Mouse (Mus musculus) thymus, adult 2 months (tissue): ENCODE results near the gene Samd11. TPM values are rescaled to one million over a fixed set of nuclear protein-coding genes. Genes with fewer than 3 reads are reported as not detected.
A peak's percentile ranks its signal among the peaks of the same experiment; 100 is the strongest.

Source experiments
- DNase-seq: peaks from one replicate; pipeline ENCODE4 v3.0.0; 2021
- H3K27ac ChIP-seq: fragments of 200-500 bp; 2 replicates; pipeline ENCODE4 v1.5.1; 2012; ENCODE audit warnings: low read length, control low read depth; ENCODE audit not compliant: control insufficient read depth, insufficient read depth
- H3K27me3 ChIP-seq: fragments of 200-500 bp; 2 replicates; pipeline ENCODE4 v1.6.1; 2012; ENCODE audit warnings: mild to moderate bottlenecking, low read length, moderate library complexity, mixed read lengths; ENCODE audit not compliant: control insufficient read depth, insufficient read depth
- H3K36me3 ChIP-seq: fragments of 200-500 bp; 2 replicates; pipeline ENCODE4 v1.6.1; 2012; ENCODE audit warnings: mild to moderate bottlenecking, low read length, moderate library complexity; ENCODE audit not compliant: control insufficient read depth, insufficient read depth
- H3K4me1 ChIP-seq: fragments of 200-500 bp; replicated peaks from 2 replicates; pipeline ENCODE4 v1.6.1; 2012; ENCODE audit warnings: low read length; ENCODE audit not compliant: control insufficient read depth, insufficient read depth
- H3K4me3 ChIP-seq: fragments of 200-500 bp; 2 replicates; pipeline ENCODE4 v1.5.1; 2012; ENCODE audit warnings: mild to moderate bottlenecking, low read length, control low read depth, moderate library complexity; ENCODE audit not compliant: control insufficient read depth, insufficient read depth
- CTCF ChIP-seq: fragments of 200-500 bp; IDR thresholded peaks from 2 replicates; pipeline ENCODE4 v1.5.1; 2012; ENCODE audit warnings: mild to moderate bottlenecking, control low read depth, low read length, moderate library complexity, borderline replicate concordance; ENCODE audit not compliant: control insufficient read depth, poor library complexity, insufficient read depth; ENCODE audit errors: extremely low read depth
- POLR2A ChIP-seq: fragments of 200-500 bp; IDR thresholded peaks from 2 replicates; pipeline ENCODE4 v1.6.1; 2012; ENCODE audit warnings: mild to moderate bottlenecking, low read length, control low read depth, moderate library complexity; ENCODE audit not compliant: control insufficient read depth, poor library complexity, insufficient read depth; ENCODE audit errors: extremely low read depth
- WGBS: fragments of 180-500 bp; shearing (Covaris S2); methylation state at CpG from one replicate; pipeline ENCODE4 v1.1.7; 2018; 5-methylcytosine and 5-hydroxymethylcytosine counted together
- polyA plus RNA-seq: library from polyadenylated mRNA; depleted of rRNA; stranded (reverse); fragments of >200 nt; gene quantifications from 2 replicates; pipeline ENCODE4 v1.2.3, GENCODE M21; 2012

The Samd11 gene
- polyA plus RNA-seq, 1 experiment = 1.6 TPM

DNA sequence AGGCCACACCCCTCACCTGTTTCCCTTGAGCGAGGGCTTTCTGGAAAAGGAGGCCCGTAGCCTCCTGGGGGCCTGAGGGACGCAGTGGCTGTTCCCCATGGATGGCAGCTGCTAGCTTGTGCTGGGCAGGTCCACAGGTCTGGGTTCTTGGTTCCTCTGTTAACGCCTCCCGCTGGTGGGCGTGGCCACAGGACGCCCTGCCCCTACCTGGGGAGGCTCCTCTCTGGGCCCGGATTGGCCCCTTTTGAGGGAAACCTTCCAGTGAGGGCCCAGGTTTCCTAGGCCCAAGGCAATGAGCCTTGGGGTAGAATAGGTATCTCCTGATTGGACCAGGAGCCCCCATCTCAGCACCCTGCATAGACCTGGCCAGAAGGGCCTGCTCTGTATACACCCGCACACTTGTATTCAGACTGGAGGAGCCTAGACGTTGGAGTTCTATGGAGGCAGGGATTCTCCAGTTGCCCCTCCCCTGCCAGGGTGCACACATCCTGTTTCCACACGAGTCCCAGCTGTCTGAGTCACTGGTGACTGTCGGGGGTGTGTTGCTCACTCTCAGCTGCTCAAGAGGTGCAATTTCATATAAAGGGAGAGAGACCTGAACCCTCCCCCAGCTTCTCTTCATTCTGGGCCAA lies 26.9 kb downstream of the Samd11 start:
- 72% methylated on average over 12 of the region's 12 CpGs for WGBS
- TF ChIP-seq POLR2A (no peak), CTCF (no peak)
- Histone ChIP-seq H3K4me1 (peaks cover 4% of the 10 kb centered on the region), H3K4me3 (peak overlapping the region; percentile 9; the same call in 1 of the 2 replicates), H3K36me3 (0 out of 2 replicates have a peak, but pooled peaks cover 3% of the 10 kb centered on the region), H3K27ac (no peak overlapping the region), H3K27me3 (no peaks in the 10 kb centered on the region)
- DNase-seq = no peak

DNA sequence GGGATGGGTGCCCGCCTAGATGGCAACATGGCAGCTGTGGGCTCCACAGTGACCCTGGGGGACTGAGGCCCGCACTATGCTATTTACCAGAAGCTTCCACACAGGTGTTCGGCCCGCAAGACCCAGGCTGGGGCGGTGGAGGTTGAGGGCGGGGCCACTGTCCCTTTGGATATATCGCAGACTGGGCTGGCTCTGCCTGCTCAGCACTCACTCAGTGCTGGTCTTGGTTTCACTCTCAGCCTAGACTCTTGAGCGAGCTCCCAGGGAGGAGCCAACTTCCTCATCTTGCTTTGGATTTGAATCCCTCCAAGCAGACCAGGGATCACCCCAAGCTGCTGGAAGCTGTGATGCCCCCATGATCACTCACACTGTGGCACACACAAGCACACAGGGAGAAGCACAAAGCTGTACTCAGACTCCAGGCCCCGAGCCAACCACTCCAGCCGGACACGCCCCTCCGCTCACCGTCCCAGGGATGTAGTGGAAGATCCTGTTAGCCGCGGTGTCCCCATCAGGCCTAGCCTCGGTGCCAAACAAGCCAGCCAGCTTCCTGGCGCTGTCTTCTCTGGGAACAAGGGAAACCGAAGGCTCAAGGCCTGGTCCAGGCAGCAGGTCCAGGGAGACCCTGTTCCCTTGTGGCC lies 27.6 kb downstream of the Samd11 start:
- Histone ChIP-seq H3K4me1 (no peaks in the 10 kb centered on the region), H3K4me3 (peak overlapping the region; percentile 9), H3K27me3 (no peaks in the 10 kb centered on the region), H3K27ac (no peak overlapping the region), H3K36me3 (0 out of 2 replicates have a peak, but pooled peaks cover 3% of the 10 kb centered on the region)
- WGBS = 84% methylated on average over 18 of the region's 18 CpGs
- TF ChIP-seq CTCF = no peak
- no peak for TF ChIP-seq POLR2A
- DNase-seq = no peak

DNA sequence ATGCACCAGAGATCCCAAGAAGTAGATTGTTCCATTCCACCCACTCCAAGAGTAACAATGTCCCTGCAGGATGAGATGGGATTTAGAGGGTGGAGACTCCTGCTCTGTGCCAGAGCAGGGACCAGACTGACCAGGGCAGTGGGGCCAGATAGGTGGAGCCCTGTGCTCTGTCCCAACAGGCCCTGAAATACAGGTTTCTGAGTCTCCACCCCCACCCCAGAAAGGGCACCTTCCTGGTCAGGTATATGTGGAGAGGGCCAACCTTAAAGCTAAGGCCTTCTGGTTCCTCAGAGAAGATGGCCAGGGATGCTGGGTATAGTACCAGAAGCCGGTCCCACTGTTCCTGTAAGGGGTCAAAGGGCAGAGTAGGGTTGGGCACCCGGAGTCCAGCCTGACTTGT lies 31.2 kb downstream of the Samd11 start:
- 97% methylated on average over 2 of the region's 2 CpGs for WGBS
- no peak overlapping the region for H3K4me3 ChIP-seq
- no peak for TF ChIP-seq CTCF
- TF ChIP-seq POLR2A = no peak
- no peaks in the 10 kb centered on the region for H3K27me3 ChIP-seq
- H3K4me1 ChIP-seq = no peaks in the 10 kb centered on the region
- DNase-seq = no peak
- H3K36me3 ChIP-seq = no peaks in the 10 kb centered on the region
- no peak overlapping the region for H3K27ac ChIP-seq

DNA sequence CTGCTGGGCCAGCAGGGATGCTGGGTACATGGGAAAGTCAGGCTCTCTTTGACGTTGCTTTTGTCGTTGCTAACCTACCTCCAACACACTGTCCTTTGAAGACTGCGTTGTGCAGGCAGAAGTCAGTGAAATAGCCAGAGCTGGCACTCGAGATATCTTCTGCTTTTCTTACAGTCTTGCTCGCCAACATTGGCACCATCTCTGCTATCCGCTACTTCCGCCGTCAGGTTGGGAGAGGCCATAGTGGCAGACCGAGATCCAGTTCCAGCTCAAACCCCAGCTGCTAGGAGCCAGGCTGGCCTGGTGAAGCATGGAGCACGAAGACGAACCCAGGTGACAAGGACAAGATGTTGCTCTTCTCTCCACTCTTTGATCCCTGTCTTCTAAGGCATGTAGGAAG lies 35.5 kb downstream of the Samd11 start:
- 94% methylated on average over 11 of the region's 11 CpGs for WGBS
- Histone ChIP-seq H3K36me3 (no peaks in the 10 kb centered on the region), H3K4me3 (no peak overlapping the region), H3K27ac (no peak overlapping the region), H3K27me3 (no peaks in the 10 kb centered on the region), H3K4me1 (no peaks in the 10 kb centered on the region)
- TF ChIP-seq POLR2A = no peak
- TF ChIP-seq CTCF = no peak
- no peak for DNase-seq

DNA sequence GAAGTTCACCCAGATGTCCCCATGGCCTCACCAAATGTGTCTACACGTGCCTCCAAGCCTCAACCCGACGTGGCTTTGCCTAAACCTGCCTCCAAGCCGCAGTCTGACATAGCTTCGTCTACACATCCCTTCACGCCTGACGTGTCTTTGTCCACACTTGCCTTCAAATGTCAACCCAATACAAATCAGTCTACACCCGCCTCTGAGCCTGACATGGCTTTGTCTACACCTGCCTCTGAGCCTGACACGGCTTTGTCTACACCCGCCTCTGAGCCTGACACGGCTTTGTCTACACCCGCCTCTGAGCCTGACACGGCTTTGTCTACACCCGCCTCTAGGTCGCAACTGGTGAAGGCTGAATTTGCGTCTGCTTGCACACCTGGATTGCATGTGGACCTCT lies 37.6 kb downstream of the Samd11 start:
- Histone ChIP-seq H3K27me3 (no peaks in the 10 kb centered on the region), H3K36me3 (no peaks in the 10 kb centered on the region), H3K27ac (no peak overlapping the region), H3K4me1 (no peaks in the 10 kb centered on the region), H3K4me3 (no peak overlapping the region)
- WGBS = 87% methylated on average over 16 of the region's 16 CpGs
- no peak for TF ChIP-seq CTCF
- no peak for TF ChIP-seq POLR2A
- no peak for DNase-seq

GRCm38 (mm10) chr4:156217022-156217669 lies 38.3 kb downstream of the Samd11 start:
- no peaks in the 10 kb centered on the region for H3K27me3 ChIP-seq
- no peak for DNase-seq
- TF ChIP-seq CTCF (no peak), POLR2A (no peak)
- no peaks in the 10 kb centered on the region for H3K4me1 ChIP-seq
- 93% methylated on average over 16 of the region's 16 CpGs for WGBS
- no peaks in the 10 kb centered on the region for H3K36me3 ChIP-seq
- H3K4me3 ChIP-seq = no peak overlapping the region
- H3K27ac ChIP-seq = no peak overlapping the region
